Mouse (Mus musculus) fibroblast of lung, adult 2 months (primary cell): Measurements from ENCODE around the gene Olfr1412.

Source experiments
- DNase-seq: peaks from one replicate; pipeline ENCODE4 v3.0.0-alpha.2; 2011; ENCODE audit warnings: low read depth

The Olfr1412 gene

DNA sequence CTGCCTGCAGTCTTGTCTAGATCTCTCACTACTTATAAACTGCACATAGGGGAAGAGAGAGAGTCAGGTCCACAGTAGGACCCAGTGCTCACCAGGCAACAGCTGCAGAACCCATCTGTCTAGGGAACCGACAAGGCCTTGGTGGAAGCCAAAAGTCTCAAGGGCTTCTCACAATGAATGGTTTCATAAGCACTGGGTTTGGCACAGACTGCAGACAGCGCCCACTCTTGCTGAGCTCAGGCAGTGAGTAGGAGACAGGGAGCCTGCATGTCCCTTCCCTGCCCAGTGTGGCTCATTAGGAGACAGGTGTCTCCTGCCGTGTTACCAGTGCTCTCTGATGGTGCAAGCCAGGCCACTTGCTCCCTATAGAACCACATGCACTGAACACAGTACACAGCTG, 52.6 kb downstream of the Olfr1412 start:
- no peak for DNase-seq

DNA sequence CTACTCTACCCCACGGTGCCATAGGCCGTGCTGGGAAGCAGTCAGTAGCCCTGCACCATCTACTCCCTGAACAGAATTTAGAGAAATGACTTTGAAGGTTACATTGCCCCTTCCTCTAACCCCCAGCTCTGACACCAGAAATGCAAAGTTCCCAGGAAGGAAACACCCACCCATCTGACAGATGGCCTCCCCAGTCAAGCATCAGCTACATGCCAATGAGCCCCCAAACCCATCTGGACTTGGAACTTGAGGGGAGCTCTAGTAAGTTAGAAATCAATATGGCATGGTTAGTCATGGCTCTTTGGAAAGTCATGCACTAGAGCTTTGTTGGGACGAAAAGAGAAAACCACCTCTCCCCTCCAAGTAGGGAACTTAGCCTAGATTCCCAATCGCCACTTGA, 53.2 kb downstream of the Olfr1412 start:
- no peak for DNase-seq

DNA sequence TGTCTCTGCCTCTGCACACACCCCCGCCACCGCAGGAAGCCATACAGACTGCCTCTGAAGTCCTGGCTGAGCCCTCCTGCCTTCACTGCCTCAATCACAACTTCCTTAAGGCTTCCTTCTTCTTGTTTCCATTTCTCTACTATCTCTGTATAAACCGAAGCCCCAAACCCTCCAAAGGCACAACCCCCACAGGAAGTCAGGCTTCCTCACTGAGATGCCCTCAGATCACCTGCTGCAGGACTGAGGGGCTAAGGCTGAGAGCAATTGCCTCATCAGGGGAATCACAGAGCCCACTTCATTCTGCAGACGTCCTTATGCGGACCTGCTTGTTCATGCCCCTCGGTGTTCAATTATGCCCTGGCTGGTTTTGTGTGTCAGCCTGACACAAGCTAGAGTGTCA, 54.8 kb downstream of the Olfr1412 start:
- no peak for DNase-seq
